Mouse (Mus musculus) E14TG2a.4 (cell line): ENCODE measurements at regions not wholly inside any gene's neighbourhood (a gene's known extent, or its start where the extent isn't known, plus 50 kb on each side); places are given as distances from the start of the nearest gene placed in this dataset.

Experiments used
- CTCF ChIP-seq: conservative IDR thresholded peaks from 2 replicates; pipeline ENCODE4 v1.5.1; 2014; ENCODE audit warnings: low read length
- NANOG ChIP-seq: IDR thresholded peaks from 2 replicates; pipeline ENCODE4 v1.6.1; 2014; ENCODE audit warnings: borderline replicate concordance, low read length, mixed read lengths
- POU5F1 ChIP-seq: IDR thresholded peaks from 2 replicates; pipeline ENCODE4 v1.6.1; 2014; ENCODE audit warnings: low read length, borderline replicate concordance

- TF ChIP-seq CTCF (no peak), POU5F1 (no peak), NANOG (no peak)
These were observed 325.0 kb downstream of the Gm49356 start for GRCm38 (mm10) chr15:59214096-59214495.
